Mouse (Mus musculus): Measurements from ENCODE around the gene Tmc4. TPM values are rescaled to one million over a fixed set of nuclear protein-coding genes. Genes with fewer than 3 reads are reported as not detected.
"Not testable (repeated sequence)": the region's sequence is repeated elsewhere in the genome, so short reads cannot be mapped to it uniquely, and the experiment has no call there.

The Tmc4 gene
- total RNA-seq (2021), result 1 to 10 TPM; 3.2 to 3.5 TPM
- long read RNA-seq, experiment 1, result 0 reads
- long read RNA-seq, experiment 2, partial matches to known transcripts, result 2 of 2 reads
- long read RNA-seq, experiment 2, other reads (novel, unspliced or antisense), result 0 of 2 reads

GRCm38 (mm10) chr7:3677342-3677741 is at the start of gene Tmc4:
Tmc4 (minus strand) TSS chr7:3677553.
- no peak for DNase-seq (ENCODE audit: low spot score in 2 of 2)

GRCm38 (mm10) chr7:3725459-3725858 is 48.1 kb upstream of the Tmc4 start:
- DNase-seq (ENCODE audit: low spot score in 2 of 2), result not testable (repeated sequence)

DNA sequence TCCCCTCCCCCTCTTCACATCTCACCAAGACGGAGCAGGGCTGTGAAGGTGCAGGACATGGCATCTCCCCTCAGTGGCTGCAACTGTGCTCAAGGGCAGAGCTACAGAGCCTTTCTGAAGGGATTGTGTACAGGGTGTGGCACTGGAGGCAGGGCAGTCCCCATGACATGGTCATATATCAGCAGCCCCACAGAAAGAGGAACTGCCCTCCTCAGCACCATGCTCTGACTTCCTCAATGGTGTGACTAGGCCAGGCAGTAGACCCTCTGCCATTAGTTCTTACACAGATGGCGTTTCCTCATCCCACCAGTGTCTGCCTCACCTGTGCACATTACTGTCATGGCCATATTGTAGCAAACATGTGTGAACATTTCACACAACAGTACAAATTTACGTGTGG is 42.9 kb upstream of the Tmc4 start, which contains the start of gene Pirb:
Gene Pirb, minus strand, starts transcription at position 124 of the 400 bp plus-strand sequence.
- not testable (repeated sequence) for DNase-seq (ENCODE audit: low spot score in 2 of 2)

DNA sequence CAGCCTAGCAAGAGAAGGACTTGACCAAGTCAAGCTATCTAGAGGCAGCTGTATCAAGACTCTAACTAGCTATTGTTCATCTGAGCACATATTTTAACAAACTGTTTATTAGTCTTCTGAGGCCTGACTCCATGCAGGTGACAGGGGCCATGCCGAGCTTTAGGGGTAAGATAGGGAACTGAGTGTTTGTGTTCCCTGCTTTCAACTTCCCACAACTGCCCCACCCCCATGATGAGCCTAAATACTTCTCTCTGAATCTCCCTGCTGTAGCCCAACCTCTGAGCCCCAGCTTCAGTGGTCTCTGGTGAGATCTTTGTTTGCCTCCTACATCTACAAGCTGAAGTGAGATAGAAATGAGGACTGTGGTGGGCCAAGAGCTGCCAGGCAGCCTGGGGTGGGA is 37.9 kb upstream of the Tmc4 start:
- no peak for DNase-seq (ENCODE audit: low spot score in 2 of 2)

DNA sequence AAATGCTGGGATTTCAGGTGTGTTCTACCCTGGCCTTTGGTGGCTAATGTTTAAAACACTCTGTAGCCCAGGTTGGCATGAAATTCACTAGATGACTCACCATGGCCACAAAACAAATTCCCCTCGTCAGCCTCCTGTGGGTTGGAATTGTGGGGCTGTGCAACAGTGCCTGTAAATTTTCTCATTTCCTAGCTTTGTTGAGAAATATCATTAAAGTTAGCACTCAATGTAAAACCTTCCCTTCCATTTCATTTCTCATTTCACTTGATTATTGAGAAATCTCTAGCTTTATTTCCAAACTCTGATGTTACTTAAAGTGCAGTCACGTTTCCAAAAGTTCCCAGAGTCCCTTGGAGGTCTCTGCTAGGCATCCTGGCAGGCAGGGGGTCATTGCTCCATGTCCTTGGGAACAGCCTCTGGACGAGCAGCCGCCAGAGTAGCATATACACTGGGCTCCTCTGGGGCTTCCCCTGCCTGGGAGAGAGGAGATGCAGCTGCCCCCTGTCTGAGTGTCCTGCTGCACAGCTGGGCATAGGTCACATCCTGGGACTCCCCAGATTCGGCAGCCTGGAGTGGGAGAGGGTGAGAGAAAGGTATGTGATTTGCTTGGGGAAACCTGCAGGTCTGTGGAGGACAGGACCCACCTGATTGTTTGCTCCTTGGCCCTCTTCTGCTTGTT is 35.0 kb upstream of the Tmc4 start:
- no peak for DNase-seq (ENCODE audit: low spot score in 2 of 2)

- no peak for DNase-seq (ENCODE audit: low spot score in 2 of 2)
Measured at GRCm38 (mm10) chr7:3709000-3709399, 31.6 kb upstream of the Tmc4 start.

DNA sequence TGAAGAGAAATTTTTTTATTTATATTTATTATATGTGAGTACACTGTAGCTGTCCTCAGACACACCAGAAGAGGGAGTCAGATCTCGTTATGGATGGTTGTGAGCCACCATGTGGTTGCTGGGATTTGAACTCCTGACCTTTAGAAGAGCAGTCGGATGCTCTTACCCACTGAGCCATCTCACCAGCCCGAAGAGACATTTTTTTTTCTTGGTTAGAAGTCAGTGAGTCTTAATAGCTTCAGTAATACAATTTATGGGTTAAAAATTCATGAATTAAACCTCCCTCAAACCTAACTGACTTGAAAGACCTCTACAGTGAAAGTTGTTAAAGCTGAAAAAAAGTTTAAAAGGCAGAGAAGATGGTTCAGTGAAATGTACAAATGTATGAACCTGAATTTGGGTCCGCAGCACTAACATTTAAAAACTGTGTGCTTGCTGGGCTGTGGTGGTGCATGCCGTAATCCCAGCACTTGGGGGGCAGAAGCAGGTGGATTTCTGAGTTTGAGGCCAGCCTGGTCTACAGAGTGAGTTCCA is 31.2 kb upstream of the Tmc4 start:
- DNase-seq (ENCODE audit: low spot score in 2 of 2), result not testable (repeated sequence)

GRCm38 (mm10) chr7:3707568-3708413 is 30.4 kb upstream of the Tmc4 start:
- DNase-seq (ENCODE audit: low spot score in 2 of 2), result no peak

- no peak for DNase-seq (ENCODE audit: low spot score in 2 of 2)
Measured at GRCm38 (mm10) chr7:3707027-3707426, 29.7 kb upstream of the Tmc4 start.

DNA sequence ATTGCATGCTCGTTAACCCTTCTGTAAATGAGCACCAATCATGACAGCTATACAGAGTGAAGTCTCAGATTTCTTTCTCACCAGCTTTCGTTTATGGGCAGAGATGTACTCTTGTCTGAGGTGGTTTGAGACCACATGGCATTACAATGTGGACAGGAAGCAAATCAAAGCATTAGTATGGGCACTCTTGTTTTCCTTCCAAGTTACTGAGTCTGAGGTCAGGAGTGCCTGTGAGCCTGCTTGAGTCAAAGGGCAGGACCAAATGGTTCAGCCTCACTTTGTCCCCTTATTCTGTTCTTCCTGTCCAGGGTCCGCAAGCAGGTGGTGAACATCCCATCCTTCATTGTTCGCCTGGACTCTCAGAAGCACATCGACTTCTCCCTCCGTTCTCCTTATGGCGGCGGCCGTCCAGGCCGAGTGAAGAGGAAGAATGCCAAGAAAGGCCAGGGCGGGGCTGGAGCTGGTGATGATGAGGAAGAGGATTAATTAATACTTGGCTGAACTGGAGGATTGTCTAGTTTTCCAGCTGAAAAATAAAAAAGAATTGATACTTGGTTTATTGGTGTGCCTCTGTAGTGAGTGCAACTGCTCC is 29.1 kb upstream of the Tmc4 start:
- no peak for DNase-seq (ENCODE audit: low spot score in 2 of 2)

GRCm38 (mm10) chr7:3705911-3706310 is 28.6 kb upstream of the Tmc4 start:
- no peak for DNase-seq (ENCODE audit: low spot score in 2 of 2)

- DNase-seq (ENCODE audit: low spot score in 2 of 2), result not testable (repeated sequence)
Measured at GRCm38 (mm10) chr7:3705461-3705860, 28.1 kb upstream of the Tmc4 start.

GRCm38 (mm10) chr7:3704475-3704874 is 27.1 kb upstream of the Tmc4 start:
- DNase-seq (ENCODE audit: low spot score in 2 of 2), result no peak

DNA sequence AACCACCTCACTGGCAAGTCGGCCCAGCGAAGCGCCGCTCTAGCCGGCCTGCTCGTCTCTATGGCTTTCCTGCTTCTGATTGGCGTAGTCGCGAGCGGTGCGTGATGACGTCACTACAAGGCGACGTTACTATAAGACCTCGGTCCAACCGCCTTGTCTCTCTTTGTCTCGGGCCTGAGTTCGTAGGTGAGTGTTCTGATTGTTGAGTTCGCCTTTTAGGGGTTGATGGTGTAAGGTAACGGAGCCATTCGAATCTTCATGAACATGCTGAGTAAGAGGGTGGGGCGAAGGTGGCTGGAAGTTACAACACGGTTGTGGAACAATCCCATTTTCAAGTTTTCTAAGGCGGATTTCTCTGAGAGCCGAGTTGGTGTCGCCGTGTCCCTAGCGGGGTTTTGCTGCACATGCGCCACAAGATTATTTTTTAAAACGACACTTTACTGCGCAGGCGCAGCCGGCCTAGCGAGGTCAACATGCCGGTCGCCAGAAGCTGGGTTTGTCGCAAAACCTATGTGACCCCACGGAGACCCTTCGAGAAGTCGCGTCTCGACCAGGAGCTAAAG is 26.6 kb upstream of the Tmc4 start, which contains the start of gene Rps9:
Gene Rps9, plus strand, starts transcription at position 115 of the 563 bp plus-strand sequence.
- DNase-seq (ENCODE audit: low spot score in 2 of 2), result peak; percentile 98

- no peak for DNase-seq (ENCODE audit: low spot score in 2 of 2)
Measured at GRCm38 (mm10) chr7:3703148-3703878, 26.0 kb upstream of the Tmc4 start.

GRCm38 (mm10) chr7:3698471-3698870 is 21.1 kb upstream of the Tmc4 start:
- peak in 1 of 2 experiments; percentile 50 for DNase-seq (ENCODE audit: low spot score in 2 of 2)

GRCm38 (mm10) chr7:3694949-3695305 is 17.6 kb upstream of the Tmc4 start:
- not testable (repeated sequence) for DNase-seq (ENCODE audit: low spot score in 2 of 2)

- DNase-seq (ENCODE audit: low spot score in 2 of 2), result peak; percentile 46 to 71
Measured at GRCm38 (mm10) chr7:3694076-3694948, 17.0 kb upstream of the Tmc4 start.

DNA sequence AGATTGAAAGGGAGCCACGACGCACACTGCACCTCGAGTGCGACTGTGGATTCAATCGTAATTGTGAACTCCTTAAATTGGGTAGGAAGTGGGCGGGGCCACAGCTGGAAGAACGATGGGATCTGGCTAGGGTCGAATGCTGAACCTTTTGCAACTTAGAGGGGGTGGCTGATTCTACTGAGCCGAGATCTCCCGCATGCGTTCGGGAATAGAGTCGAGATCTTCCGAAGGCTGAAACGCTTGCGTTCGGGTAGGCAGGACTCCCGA is 16.4 kb upstream of the Tmc4 start:
- DNase-seq (ENCODE audit: low spot score in 2 of 2), result no peak

All from layer of hippocampus, postnatal 14 days (tissue).